Mouse (Mus musculus): Measurements from ENCODE around the gene Methig1. TPM values are rescaled to one million over a fixed set of nuclear protein-coding genes. Genes with fewer than 3 reads are reported as not detected.

Gene Methig1
- polyA plus RNA-seq, 1 experiment from 2014 or later = 0.24 TPM

GRCm38 (mm10) chr15:100403318-100404000 lies 50.5 kb downstream of the Methig1 start:
- no peak for ATAC-seq (ENCODE audit: insufficient read depth, low FRiP score, low read depth)
- no peaks in the 10 kb centered on the region for H3K4me1 ChIP-seq
- H3K27ac ChIP-seq = no peak overlapping the region
- H3K9me3 ChIP-seq = no peaks in the 10 kb centered on the region
- 86% methylated on average over 16 of the region's 16 CpGs for WGBS
- no peak overlapping the region for H3K4me2 ChIP-seq
- H3K36me3 ChIP-seq = peaks cover 36% of the 10 kb centered on the region
- H3K27me3 ChIP-seq (replicated peaks) = no peaks in the 10 kb centered on the region
- H3K4me3 ChIP-seq (replicated peaks) = no peak overlapping the region
- H3K9ac ChIP-seq = no peak overlapping the region

- H3K9me3 ChIP-seq = no peaks in the 10 kb centered on the region
- no peaks in the 10 kb centered on the region for H3K27me3 ChIP-seq (replicated peaks)
- 0 out of 2 replicates have a peak, but pooled peaks cover 3% of the 10 kb centered on the region for H3K4me1 ChIP-seq
- H3K4me3 ChIP-seq (replicated peaks) = no peak overlapping the region
- ATAC-seq (ENCODE audit: insufficient read depth, low FRiP score, low read depth) = no peak
- H3K9ac ChIP-seq = no peak overlapping the region
- H3K27ac ChIP-seq = no peak overlapping the region
- H3K4me2 ChIP-seq = no peak overlapping the region
- 65% methylated on average over 5 of the region's 5 CpGs for WGBS
- peaks cover 20% of the 10 kb centered on the region for H3K36me3 ChIP-seq
These were observed 53.1 kb downstream of the Methig1 start for GRCm38 (mm10) chr15:100406088-100406487.

- Histone ChIP-seq H3K27me3 (replicated peaks) (no peaks in the 10 kb centered on the region), H3K4me1 (peaks cover 11% of the 10 kb centered on the region; the same call in 1 of the 2 replicates), H3K4me2 (no peak overlapping the region), H3K36me3 (peaks cover 12% of the 10 kb centered on the region), H3K27ac (no peak overlapping the region), H3K9ac (no peak overlapping the region), H3K4me3 (replicated peaks) (no peak overlapping the region), H3K9me3 (no peaks in the 10 kb centered on the region)
- peak; percentile 48; the same call in 1 of the 2 replicates for ATAC-seq (ENCODE audit: insufficient read depth, low FRiP score, low read depth)
- 52% methylated on average over 14 of the region's 14 CpGs for WGBS
These were observed 58.1 kb downstream of the Methig1 start for GRCm38 (mm10) chr15:100410918-100411672.

- no peak overlapping the region for H3K27ac ChIP-seq
- no peaks in the 10 kb centered on the region for H3K27me3 ChIP-seq (replicated peaks)
- no peak overlapping the region for H3K4me2 ChIP-seq
- no peak for ATAC-seq (ENCODE audit: insufficient read depth, low FRiP score, low read depth)
- H3K9me3 ChIP-seq = no peaks in the 10 kb centered on the region
- peaks cover 12% of the 10 kb centered on the region for H3K36me3 ChIP-seq
- H3K9ac ChIP-seq = no peak overlapping the region
- WGBS = 84% methylated on average over 5 of the region's 5 CpGs
- H3K4me1 ChIP-seq = peaks cover 11% of the 10 kb centered on the region; the same call in 1 of the 2 replicates
- no peak overlapping the region for H3K4me3 ChIP-seq (replicated peaks)
These were observed 58.8 kb downstream of the Methig1 start for GRCm38 (mm10) chr15:100411731-100412130.

- WGBS = 74% methylated on average over 4 of the region's 5 CpGs
- H3K4me3 ChIP-seq (replicated peaks) = no peak overlapping the region
- H3K36me3 ChIP-seq = peaks cover 9% of the 10 kb centered on the region
- H3K27ac ChIP-seq = no peak overlapping the region
- H3K27me3 ChIP-seq (replicated peaks) = no peaks in the 10 kb centered on the region
- peaks cover 11% of the 10 kb centered on the region; the same call in 1 of the 2 replicates for H3K4me1 ChIP-seq
- no peak for ATAC-seq (ENCODE audit: insufficient read depth, low FRiP score, low read depth)
- H3K9ac ChIP-seq = no peak overlapping the region
- no peaks in the 10 kb centered on the region for H3K9me3 ChIP-seq
- H3K4me2 ChIP-seq = no peak overlapping the region
These were observed 60.4 kb downstream of the Methig1 start for GRCm38 (mm10) chr15:100413306-100413705.

GRCm38 (mm10) chr15:100414011-100414410 lies 61.1 kb downstream of the Methig1 start:
- Histone ChIP-seq H3K9ac (no peak overlapping the region), H3K4me2 (no peak overlapping the region), H3K27me3 (replicated peaks) (no peaks in the 10 kb centered on the region), H3K27ac (no peak overlapping the region), H3K9me3 (no peaks in the 10 kb centered on the region), H3K4me3 (replicated peaks) (no peak overlapping the region), H3K36me3 (peaks cover 6% of the 10 kb centered on the region), H3K4me1 (peaks cover 11% of the 10 kb centered on the region; the same call in 1 of the 2 replicates)
- WGBS = 51% methylated on average over 4 of the region's 4 CpGs
- no peak for ATAC-seq (ENCODE audit: insufficient read depth, low FRiP score, low read depth)

GRCm38 (mm10) chr15:100414942-100415341 lies 62.0 kb downstream of the Methig1 start:
- Histone ChIP-seq H3K4me3 (replicated peaks) (no peak overlapping the region), H3K9ac (no peak overlapping the region), H3K9me3 (no peaks in the 10 kb centered on the region), H3K4me1 (peaks cover 18% of the 10 kb centered on the region; the same call in 1 of the 2 replicates), H3K27me3 (replicated peaks) (no peaks in the 10 kb centered on the region), H3K4me2 (no peak overlapping the region), H3K36me3 (peaks cover 2% of the 10 kb centered on the region), H3K27ac (no peak overlapping the region)
- no peak for ATAC-seq (ENCODE audit: insufficient read depth, low FRiP score, low read depth)
- WGBS = 94% methylated on average over 13 of the region's 13 CpGs

- no peaks in the 10 kb centered on the region for H3K36me3 ChIP-seq
- H3K4me1 ChIP-seq = peaks cover 20% of the 10 kb centered on the region; the same call in 1 of the 2 replicates
- WGBS = 79% methylated on average over 8 of the region's 8 CpGs
- H3K9ac ChIP-seq = no peak overlapping the region
- H3K9me3 ChIP-seq = no peaks in the 10 kb centered on the region
- H3K4me3 ChIP-seq (replicated peaks) = no peak overlapping the region
- ATAC-seq (ENCODE audit: insufficient read depth, low FRiP score, low read depth) = no peak
- H3K27me3 ChIP-seq (replicated peaks) = no peaks in the 10 kb centered on the region
- no peak overlapping the region for H3K27ac ChIP-seq
- H3K4me2 ChIP-seq = no peak overlapping the region
These were observed 62.7 kb downstream of the Methig1 start for GRCm38 (mm10) chr15:100415684-100416083.

- Histone ChIP-seq H3K4me3 (replicated peaks) (no peak overlapping the region), H3K4me1 (peaks cover 24% of the 10 kb centered on the region), H3K9ac (no peak overlapping the region), H3K27me3 (replicated peaks) (no peaks in the 10 kb centered on the region), H3K27ac (no peak overlapping the region), H3K36me3 (no peaks in the 10 kb centered on the region), H3K9me3 (no peaks in the 10 kb centered on the region), H3K4me2 (no peak overlapping the region)
- WGBS = 70% methylated on average over 9 of the region's 9 CpGs
- no peak for ATAC-seq (ENCODE audit: insufficient read depth, low FRiP score, low read depth)
These were observed 65.0 kb downstream of the Methig1 start for GRCm38 (mm10) chr15:100417854-100418450.

- ATAC-seq (ENCODE audit: insufficient read depth, low FRiP score, low read depth) = no peak
- Histone ChIP-seq H3K9me3 (no peaks in the 10 kb centered on the region), H3K9ac (no peak overlapping the region), H3K27me3 (replicated peaks) (0 out of 2 replicates have a peak, but pooled peaks cover under 1% of the 10 kb centered on the region), H3K4me1 (peaks cover 29% of the 10 kb centered on the region), H3K4me3 (replicated peaks) (no peak overlapping the region), H3K27ac (0 out of 2 replicates have a peak overlapping the region, but pooled peaks have one; percentile 41), H3K4me2 (no peak overlapping the region; the same call in 1 of the 2 replicates), H3K36me3 (no peaks in the 10 kb centered on the region)
- WGBS = 71% methylated on average over 8 of the region's 8 CpGs
These were observed 66.4 kb downstream of the Methig1 start for GRCm38 (mm10) chr15:100419311-100419710.

- Histone ChIP-seq H3K4me2 (no peak overlapping the region), H3K4me3 (replicated peaks) (no peak overlapping the region), H3K27me3 (replicated peaks) (0 out of 2 replicates have a peak, but pooled peaks cover 4% of the 10 kb centered on the region), H3K36me3 (no peaks in the 10 kb centered on the region), H3K27ac (0 out of 2 replicates have a peak overlapping the region, but pooled peaks have one; percentile 41), H3K4me1 (peaks cover 32% of the 10 kb centered on the region), H3K9ac (no peak overlapping the region), H3K9me3 (no peaks in the 10 kb centered on the region)
- ATAC-seq (ENCODE audit: insufficient read depth, low FRiP score, low read depth) = peak; percentile 45; the same call in 1 of the 2 replicates
- WGBS = 56% methylated on average over 9 of the region's 9 CpGs
These were observed 67.2 kb downstream of the Methig1 start for GRCm38 (mm10) chr15:100419901-100420745.
